Mouse (Mus musculus) ES-Bruce4 (cell line): Measurements from ENCODE around the gene Polm. TPM values are rescaled to one million over a fixed set of nuclear protein-coding genes. Genes with fewer than 3 reads are reported as not detected.
"Not testable (repeated sequence)": the region's sequence is repeated elsewhere in the genome, so short reads cannot be mapped to it uniquely, and the experiment has no call there.

Source experiments
- H3K27ac ChIP-seq: 2 replicates; pipeline ENCODE4 v1.5.1; 2012; ENCODE audit warnings: low read length, inconsistent platforms; ENCODE audit not compliant: insufficient read depth
- H3K27me3 ChIP-seq: 2 replicates; pipeline ENCODE4 v1.6.1; 2012; ENCODE audit warnings: mild to moderate bottlenecking, low read length, inconsistent platforms; ENCODE audit not compliant: control insufficient read depth, poor library complexity, insufficient read depth, severe bottlenecking
- H3K36me3 ChIP-seq: 2 replicates; pipeline ENCODE4 v1.6.1; 2012; ENCODE audit warnings: inconsistent platforms, mild to moderate bottlenecking, low read length, moderate library complexity; ENCODE audit not compliant: control insufficient read depth, poor library complexity, insufficient read depth, severe bottlenecking
- H3K4me1 ChIP-seq: one replicate; pipeline ENCODE4 v1.8.1; 2011; ENCODE audit warnings: low read length; ENCODE audit not compliant: control insufficient read depth, insufficient read depth
- H3K4me3 ChIP-seq: 2 replicates; pipeline ENCODE4 v1.5.1; 2011; ENCODE audit warnings: low read depth, mild to moderate bottlenecking, low read length
- H3K9ac ChIP-seq: 2 replicates; pipeline ENCODE4 v1.6.1; 2012; ENCODE audit warnings: low read depth, mild to moderate bottlenecking, inconsistent platforms; ENCODE audit not compliant: poor library complexity, severe bottlenecking
- H3K9me3 ChIP-seq: replicated peaks from 2 replicates; pipeline ENCODE4 v1.6.1; 2012; ENCODE audit warnings: mild to moderate bottlenecking, low read length, inconsistent platforms; ENCODE audit not compliant: control insufficient read depth, poor library complexity, insufficient read depth, severe bottlenecking
- CTCF ChIP-seq: IDR thresholded peaks from one replicate; pipeline ENCODE4 v1.8.1; 2011; ENCODE audit warnings: low read depth, low read length
- EP300 ChIP-seq: IDR thresholded peaks from 2 replicates; pipeline ENCODE4 v1.6.1; 2011; ENCODE audit warnings: low read depth, low read length; ENCODE audit not compliant: insufficient read depth
- POLR2A ChIP-seq: IDR thresholded peaks from one replicate; pipeline ENCODE4 v1.8.1; 2011; ENCODE audit warnings: low read length; ENCODE audit not compliant: insufficient read depth
- polyA plus RNA-seq: library from polyadenylated mRNA; stranded (reverse); fragments of >200 nt; gene quantifications from 2 replicates; pipeline ENCODE4 v1.2.4, GENCODE M21; 2011; ENCODE audit warnings: low read depth; ENCODE audit not compliant: missing spikeins, insufficient read depth, insufficient read length

Gene Polm
- polyA plus RNA-seq, 1 experiment: 9.9 TPM

GRCm38 (mm10) chr11:5828509-5829191, 9.2 kb downstream of the Polm start:
- H3K36me3 ChIP-seq: 0 out of 2 replicates have a peak, but pooled peaks cover 8% of the 10 kb centered on the region
- TF ChIP-seq POLR2A: no peak
- TF ChIP-seq CTCF: no peak
- H3K4me1 ChIP-seq: no peaks in the 10 kb centered on the region

GRCm38 (mm10) chr11:5827931-5828330, 9.9 kb downstream of the Polm start:
- Histone ChIP-seq H3K36me3 (0 out of 2 replicates have a peak, but pooled peaks cover 8% of the 10 kb centered on the region), H3K27ac (no peak overlapping the region), H3K9me3 (no peaks in the 10 kb centered on the region), H3K27me3 (no peaks in the 10 kb centered on the region), H3K9ac (no peak overlapping the region), H3K4me3 (no peak overlapping the region), H3K4me1 (no peaks in the 10 kb centered on the region)
- no peak for TF ChIP-seq POLR2A
- TF ChIP-seq CTCF: no peak
- TF ChIP-seq EP300: no peak

More at GRCm38 (mm10) chr11:5828509-5829191, 9.2 kb downstream of the Polm start:
- Histone ChIP-seq H3K4me3 (no peak overlapping the region), H3K9me3 (no peaks in the 10 kb centered on the region), H3K27ac (no peak overlapping the region), H3K9ac (no peak overlapping the region), H3K27me3 (no peaks in the 10 kb centered on the region)

- H3K4me1 ChIP-seq: no peaks in the 10 kb centered on the region
- H3K27me3 ChIP-seq: no peaks in the 10 kb centered on the region
- TF ChIP-seq POLR2A (no peak), EP300 (no peak), CTCF (no peak)
- 0 out of 2 replicates have a peak, but pooled peaks cover 2% of the 10 kb centered on the region for H3K36me3 ChIP-seq
- no peak overlapping the region for H3K4me3 ChIP-seq
- H3K9me3 ChIP-seq: no peaks in the 10 kb centered on the region
- no peak overlapping the region for H3K9ac ChIP-seq
- no peak overlapping the region for H3K27ac ChIP-seq
Measured at GRCm38 (mm10) chr11:5825432-5825831, 12.4 kb downstream of the Polm start.

GRCm38 (mm10) chr11:5819223-5819622, 18.6 kb downstream of the Polm start:
- H3K27ac ChIP-seq: no peak overlapping the region
- no peaks in the 10 kb centered on the region for H3K36me3 ChIP-seq
- TF ChIP-seq CTCF (no peak), EP300 (no peak), POLR2A (no peak)
- no peak overlapping the region for H3K4me3 ChIP-seq
- no peaks in the 10 kb centered on the region for H3K4me1 ChIP-seq
- no peaks in the 10 kb centered on the region for H3K9me3 ChIP-seq
- H3K9ac ChIP-seq: no peak overlapping the region
- H3K27me3 ChIP-seq: no peaks in the 10 kb centered on the region

- TF ChIP-seq CTCF: no peak
- no peak for TF ChIP-seq POLR2A
- TF ChIP-seq EP300: no peak
- no peaks in the 10 kb centered on the region for H3K27me3 ChIP-seq
- no peak overlapping the region for H3K9ac ChIP-seq
- H3K27ac ChIP-seq: no peak overlapping the region
- H3K9me3 ChIP-seq: peaks cover 12% of the 10 kb centered on the region
- no peaks in the 10 kb centered on the region for H3K36me3 ChIP-seq
- no peaks in the 10 kb centered on the region for H3K4me1 ChIP-seq
- no peak overlapping the region for H3K4me3 ChIP-seq
Measured at GRCm38 (mm10) chr11:5813381-5813780, 24.4 kb downstream of the Polm start.

GRCm38 (mm10) chr11:5809487-5809886, 28.3 kb downstream of the Polm start:
- not testable (repeated sequence) for H3K36me3 ChIP-seq, H3K9ac ChIP-seq, H3K4me3 ChIP-seq, H3K27me3 ChIP-seq, H3K27ac ChIP-seq, H3K4me1 ChIP-seq
- peaks cover 12% of the 10 kb centered on the region for H3K9me3 ChIP-seq
